Mouse (Mus musculus) neural tube, embryonic 14.5 days (tissue): ENCODE results near the gene Tulp1. TPM values are rescaled to one million over a fixed set of nuclear protein-coding genes. Genes with fewer than 3 reads are reported as not detected.

Experiments
- ATAC-seq: fragments of 200-750 bp; cut with Nextera tagmentation; 2 replicates; pipeline ENCODE4 v1.8.0; 2017; ENCODE audit warnings: low read depth, mild to moderate bottlenecking, moderate TSS enrichment, moderate library complexity
- H3K27ac ChIP-seq: fragments of 300-500 bp; sonication (generic); 2 replicates; pipeline ENCODE4 v1.5.1; 2014; ENCODE audit warnings: low read depth, mild to moderate bottlenecking, control low read depth, low read length, moderate library complexity, mixed read lengths
- H3K27me3 ChIP-seq: fragments of 300-500 bp; sonication (generic); 2 replicates; pipeline ENCODE4 v1.6.1; 2014; ENCODE audit warnings: low read length; ENCODE audit not compliant: control insufficient read depth, insufficient read depth
- H3K36me3 ChIP-seq: fragments of 300-500 bp; sonication (generic); 2 replicates; pipeline ENCODE4 v1.6.1; 2014; ENCODE audit warnings: low read length, mixed read lengths; ENCODE audit not compliant: control insufficient read depth, insufficient read depth
- H3K4me1 ChIP-seq: fragments of 300-500 bp; sonication (generic); 2 replicates; pipeline ENCODE4 v1.6.1; 2014; ENCODE audit warnings: low read length; ENCODE audit not compliant: control insufficient read depth, insufficient read depth
- H3K4me2 ChIP-seq: fragments of 300-500 bp; sonication (generic); 2 replicates; pipeline ENCODE4 v1.6.1; 2014; ENCODE audit warnings: mild to moderate bottlenecking, low read depth, low read length, control low read depth
- H3K4me3 ChIP-seq: fragments of 300-500 bp; sonication (generic); 2 replicates; pipeline ENCODE4 v1.5.1; 2014; ENCODE audit warnings: low read depth, low read length, control low read depth, mixed read lengths
- H3K9ac ChIP-seq: fragments of 300-500 bp; sonication (generic); replicated peaks from 2 replicates; pipeline ENCODE4 v1.6.1; 2014; ENCODE audit warnings: low read depth, mild to moderate bottlenecking, control low read depth, low read length, mixed read lengths
- H3K9me3 ChIP-seq: fragments of 300-500 bp; sonication (generic); 2 replicates; pipeline ENCODE4 v1.6.1; 2016; ENCODE audit warnings: low read length; ENCODE audit not compliant: control insufficient read depth
- WGBS: fragments of 180-500 bp; shearing (Covaris S2); extraction: QIAGEN DNeasy Blood & Tissue Kit; methylation state at CpG from one replicate; pipeline ENCODE4 v1.1.7; 2014; 5-methylcytosine and 5-hydroxymethylcytosine counted together
- polyA plus RNA-seq: library from polyadenylated mRNA; unstranded; fragments of >200 nt; fragmentation: Nextera tagmentation; extraction: Ambion mirVana; gene quantifications from 2 replicates; pipeline ENCODE4 v1.2.1, GENCODE M21; 2014

Gene Tulp1
- polyA plus RNA-seq, 1 experiment from 2014 or later, result 0.66 TPM

DNA sequence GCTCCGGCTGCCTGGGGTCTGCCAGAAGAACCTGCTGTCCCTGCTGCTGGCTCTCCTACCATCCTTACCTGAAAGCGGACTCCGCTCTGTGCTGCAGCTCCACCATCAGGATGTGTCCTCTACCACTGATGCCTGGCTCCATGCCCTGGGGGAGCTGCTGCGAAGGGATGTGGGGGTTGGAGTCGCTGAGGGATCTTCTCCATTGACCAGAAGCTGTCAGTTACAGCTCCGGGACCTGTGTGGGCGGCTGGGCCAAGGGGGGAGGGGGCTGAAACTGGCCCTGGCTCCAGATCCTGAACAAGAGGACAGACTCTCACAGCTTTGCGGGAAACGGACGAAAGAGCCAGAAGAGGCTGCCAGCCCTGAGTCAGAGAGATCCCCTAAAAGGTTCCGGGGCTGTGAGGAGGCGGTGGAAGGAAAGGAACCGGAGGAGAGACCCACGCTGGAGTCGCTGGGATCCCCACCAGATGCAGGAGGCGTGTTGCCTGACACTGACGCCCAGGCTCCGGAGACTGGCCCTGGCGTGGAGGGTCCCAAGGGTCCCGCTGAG is 49.3 kb downstream of the Tulp1 start:
- Histone ChIP-seq H3K4me3 (no peak overlapping the region), H3K4me2 (no peak overlapping the region), H3K36me3 (peaks cover 11% of the 10 kb centered on the region), H3K4me1 (0 out of 2 replicates have a peak, but pooled peaks cover 4% of the 10 kb centered on the region), H3K9ac (no peak overlapping the region), H3K9me3 (no peaks in the 10 kb centered on the region), H3K27me3 (no peaks in the 10 kb centered on the region), H3K27ac (no peak overlapping the region)
- ATAC-seq, result no peak
- WGBS, result 91% methylated on average over 20 of the region's 20 CpGs

DNA sequence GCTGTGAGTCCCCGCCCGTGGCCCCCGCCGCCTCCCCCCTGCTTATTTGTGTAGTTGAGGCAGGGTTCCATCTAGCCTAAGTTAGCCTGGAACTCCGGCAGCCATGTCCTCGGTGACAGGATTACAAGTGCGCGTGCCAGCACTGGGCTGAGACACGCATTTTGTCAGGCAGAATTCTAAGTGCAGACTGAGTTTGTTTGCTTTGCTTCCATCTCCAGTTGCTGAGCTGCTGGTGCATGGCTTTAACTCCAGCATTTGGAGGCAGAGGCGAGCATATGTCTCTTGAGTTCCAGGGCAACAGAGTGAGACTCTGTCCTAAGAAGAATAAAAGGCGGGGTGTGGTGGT is 51.2 kb downstream of the Tulp1 start:
- H3K9me3 ChIP-seq, result no peaks in the 10 kb centered on the region
- H3K27ac ChIP-seq, result peak overlapping the region; percentile 79
- H3K4me2 ChIP-seq, result peak overlapping the region; percentile 64
- peak overlapping the region; percentile 68 for H3K4me3 ChIP-seq
- peak; percentile 28; the same call in 1 of the 2 replicates for ATAC-seq
- WGBS, result 2% methylated on average over 11 of the region's 11 CpGs
- no peaks in the 10 kb centered on the region for H3K27me3 ChIP-seq
- peaks cover 6% of the 10 kb centered on the region for H3K36me3 ChIP-seq
- H3K4me1 ChIP-seq, result 0 out of 2 replicates have a peak, but pooled peaks cover 4% of the 10 kb centered on the region
- peak overlapping the region; percentile 69 for H3K9ac ChIP-seq

DNA sequence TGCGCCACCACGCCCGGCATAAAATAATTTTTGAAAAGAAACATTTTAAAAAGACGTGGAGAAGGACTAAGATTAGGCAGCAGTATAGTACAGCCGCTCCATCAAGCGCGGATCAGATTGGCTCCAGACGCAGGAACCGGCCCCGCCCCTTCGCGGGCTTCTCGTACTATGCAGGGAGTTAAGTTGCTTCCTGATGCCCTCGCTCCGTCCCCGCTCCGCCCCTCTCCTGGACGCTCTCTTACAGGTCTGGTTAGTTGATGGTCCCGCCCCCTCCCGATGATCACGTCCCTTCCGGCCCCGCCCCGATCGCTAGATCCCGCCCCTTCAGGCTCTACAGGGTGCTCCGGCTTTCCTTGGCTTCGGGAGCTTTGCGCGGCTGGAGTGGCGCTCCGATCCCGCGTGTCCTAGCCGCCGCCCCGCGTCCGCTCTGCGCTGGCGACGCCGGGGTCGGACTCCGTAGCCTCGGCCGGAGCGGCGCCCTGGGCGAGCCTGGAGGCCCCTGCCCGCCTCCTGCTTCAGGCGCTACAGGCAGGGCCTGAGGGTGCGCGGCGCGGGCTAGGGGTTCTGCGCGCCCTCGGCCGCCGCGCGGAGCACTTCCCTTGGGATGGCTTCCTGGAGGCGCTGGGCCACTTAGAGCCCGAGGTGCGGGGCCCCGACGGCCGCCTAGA is 51.7 kb downstream of the Tulp1 start, which contains the start of gene Fance:
Gene Fance, plus strand, starts transcription at position 308 of the 668 bp plus-strand sequence.
- no peaks in the 10 kb centered on the region for H3K27me3 ChIP-seq
- H3K4me3 ChIP-seq, result peak within 1 kb of the TSS; percentile 68

DNA sequence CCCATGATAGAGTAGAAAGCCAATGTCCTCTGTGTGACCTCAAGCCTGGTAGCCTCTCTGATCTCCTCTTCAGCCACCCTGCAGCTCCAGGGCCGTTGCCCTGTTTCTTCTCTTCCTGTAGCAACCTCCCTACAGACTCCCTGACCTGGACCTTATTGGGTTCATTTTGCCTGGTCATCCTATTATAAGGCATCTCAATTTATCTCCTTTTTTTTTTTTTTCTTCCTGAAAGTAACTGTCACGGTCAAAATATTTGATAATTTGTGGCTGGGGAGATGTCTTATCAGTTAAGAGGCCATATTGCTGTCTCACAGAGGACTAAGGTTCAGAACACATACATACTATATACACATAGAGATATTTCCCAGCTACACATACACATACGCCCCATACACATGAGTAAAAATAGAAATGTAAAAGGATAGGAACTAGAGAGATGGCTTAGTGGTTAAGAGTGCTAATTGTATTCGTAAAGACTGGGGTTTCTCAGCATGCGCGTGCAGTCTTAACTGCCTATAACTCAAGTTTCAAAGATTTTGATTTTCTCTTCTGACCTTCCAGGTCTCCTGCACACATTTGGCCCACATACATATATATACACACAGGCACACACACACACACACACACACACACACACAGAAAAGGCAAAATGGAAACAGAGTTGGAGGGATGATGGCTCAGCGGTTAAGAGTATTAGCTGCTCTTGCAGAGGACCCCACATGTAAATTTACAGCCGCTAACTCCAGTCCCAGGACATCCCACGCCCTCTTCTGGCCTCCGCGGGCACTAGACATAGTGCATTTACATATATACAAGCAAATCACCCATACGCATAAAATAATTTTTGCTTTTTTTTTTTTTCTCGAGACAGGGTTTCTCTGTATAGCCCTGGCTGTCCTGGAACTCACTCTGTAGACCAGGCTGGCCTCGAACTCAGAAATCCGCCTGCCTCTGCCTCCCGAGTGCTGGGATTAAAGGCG is 52.5 kb downstream of the Tulp1 start:
- H3K9ac ChIP-seq, result no peak overlapping the region
- ATAC-seq, result peak; percentile 7
- H3K36me3 ChIP-seq, result peaks cover 6% of the 10 kb centered on the region
- H3K4me1 ChIP-seq, result 0 out of 2 replicates have a peak, but pooled peaks cover 4% of the 10 kb centered on the region
- H3K9me3 ChIP-seq, result no peaks in the 10 kb centered on the region
- 26% methylated on average over 17 of the region's 17 CpGs for WGBS
- no peaks in the 10 kb centered on the region for H3K27me3 ChIP-seq
- peak overlapping the region; percentile 64 for H3K4me2 ChIP-seq
- 0 out of 2 replicates have a peak overlapping the region, but pooled peaks have one; percentile 34 for H3K27ac ChIP-seq
- peak overlapping the region; percentile 68 for H3K4me3 ChIP-seq

More for the DNA sequence above, 51.7 kb downstream of the Tulp1 start, which contains the start of gene Fance:
- peak within 1 kb of the TSS; percentile 69 for H3K9ac ChIP-seq
- H3K4me2 ChIP-seq, result peak within 1 kb of the TSS; percentile 64
- WGBS, result under 1% methylated on average over 62 of the region's 69 CpGs
- peak; percentile 99 for ATAC-seq
- H3K27ac ChIP-seq, result peak within 1 kb of the TSS; percentile 79
- peaks cover 6% of the 10 kb centered on the region for H3K36me3 ChIP-seq
- no peaks in the 10 kb centered on the region for H3K9me3 ChIP-seq
- 0 out of 2 replicates have a peak, but pooled peaks cover 4% of the 10 kb centered on the region for H3K4me1 ChIP-seq

DNA sequence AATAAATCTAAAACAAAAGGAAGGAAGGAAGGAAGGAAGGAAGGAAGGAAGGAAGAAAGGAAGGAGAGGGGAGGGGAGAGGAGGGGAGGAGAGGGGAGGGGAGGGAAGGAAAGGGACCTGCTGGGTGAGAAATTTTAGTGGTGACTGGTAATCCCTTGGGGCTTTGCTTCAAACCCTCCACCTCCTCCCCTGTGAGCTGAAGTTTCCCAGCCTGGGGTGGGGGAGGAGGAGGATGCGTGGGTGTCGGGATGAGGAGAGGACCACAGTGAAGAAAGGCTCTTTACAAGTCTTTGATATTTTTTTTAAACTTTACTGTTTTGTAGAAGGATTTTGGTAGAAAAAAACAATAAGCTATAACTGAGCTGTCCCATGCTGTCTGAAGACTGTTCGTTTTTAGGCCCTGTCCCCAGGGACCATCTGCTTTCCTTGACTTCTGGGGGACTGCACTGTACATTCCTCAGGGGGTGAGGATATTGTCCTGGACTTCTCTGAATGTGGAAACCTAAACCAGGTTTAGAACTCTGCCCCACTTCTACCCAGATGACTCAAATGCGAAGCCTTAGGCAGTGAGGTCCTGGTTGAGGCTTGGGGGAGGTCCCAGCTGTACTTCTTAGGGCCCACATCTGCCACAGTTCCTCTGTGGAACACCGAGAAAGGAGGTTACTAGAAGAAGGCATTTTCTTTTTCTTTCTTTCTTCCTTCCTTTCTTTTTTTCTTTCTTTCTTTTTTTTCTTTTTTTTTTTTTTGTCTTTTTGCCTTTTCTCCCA is 53.5 kb downstream of the Tulp1 start:
- H3K27me3 ChIP-seq, result no peaks in the 10 kb centered on the region
- no peak overlapping the region for H3K9ac ChIP-seq
- no peak for ATAC-seq
- H3K4me2 ChIP-seq, result no peak overlapping the region
- WGBS, result 81% methylated on average over 5 of the region's 5 CpGs
- no peaks in the 10 kb centered on the region for H3K9me3 ChIP-seq
- H3K4me3 ChIP-seq, result no peak overlapping the region
- no peak overlapping the region for H3K27ac ChIP-seq
- H3K4me1 ChIP-seq, result 0 out of 2 replicates have a peak, but pooled peaks cover 4% of the 10 kb centered on the region
- H3K36me3 ChIP-seq, result no peaks in the 10 kb centered on the region

DNA sequence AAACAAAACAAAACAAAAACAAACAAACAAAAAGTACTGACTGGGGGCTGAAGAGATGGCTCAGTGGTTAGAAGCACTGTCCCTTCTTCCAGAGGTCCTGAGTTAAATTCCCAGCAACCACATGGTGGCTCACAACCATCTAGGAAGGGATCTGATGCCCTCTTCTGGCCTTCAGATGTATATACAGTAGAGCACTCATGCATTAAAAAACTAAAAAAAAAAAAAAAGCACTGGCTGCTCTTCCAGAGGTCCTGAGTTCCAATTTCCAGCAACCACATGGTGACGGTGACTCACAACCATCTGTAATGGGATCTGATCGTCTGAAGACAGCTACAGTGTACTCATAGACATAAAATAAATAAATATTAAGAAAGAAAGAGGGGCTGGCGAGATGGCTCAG is 54.2 kb downstream of the Tulp1 start:
- H3K36me3 ChIP-seq, result no peaks in the 10 kb centered on the region
- 82% methylated on average over 3 of the region's 3 CpGs for WGBS
- H3K9ac ChIP-seq, result no peak overlapping the region
- ATAC-seq, result no peak
- no peak overlapping the region for H3K27ac ChIP-seq
- H3K9me3 ChIP-seq, result no peaks in the 10 kb centered on the region
- H3K27me3 ChIP-seq, result no peaks in the 10 kb centered on the region
- no peak overlapping the region for H3K4me3 ChIP-seq
- H3K4me1 ChIP-seq, result 0 out of 2 replicates have a peak, but pooled peaks cover 4% of the 10 kb centered on the region
- no peak overlapping the region for H3K4me2 ChIP-seq

DNA sequence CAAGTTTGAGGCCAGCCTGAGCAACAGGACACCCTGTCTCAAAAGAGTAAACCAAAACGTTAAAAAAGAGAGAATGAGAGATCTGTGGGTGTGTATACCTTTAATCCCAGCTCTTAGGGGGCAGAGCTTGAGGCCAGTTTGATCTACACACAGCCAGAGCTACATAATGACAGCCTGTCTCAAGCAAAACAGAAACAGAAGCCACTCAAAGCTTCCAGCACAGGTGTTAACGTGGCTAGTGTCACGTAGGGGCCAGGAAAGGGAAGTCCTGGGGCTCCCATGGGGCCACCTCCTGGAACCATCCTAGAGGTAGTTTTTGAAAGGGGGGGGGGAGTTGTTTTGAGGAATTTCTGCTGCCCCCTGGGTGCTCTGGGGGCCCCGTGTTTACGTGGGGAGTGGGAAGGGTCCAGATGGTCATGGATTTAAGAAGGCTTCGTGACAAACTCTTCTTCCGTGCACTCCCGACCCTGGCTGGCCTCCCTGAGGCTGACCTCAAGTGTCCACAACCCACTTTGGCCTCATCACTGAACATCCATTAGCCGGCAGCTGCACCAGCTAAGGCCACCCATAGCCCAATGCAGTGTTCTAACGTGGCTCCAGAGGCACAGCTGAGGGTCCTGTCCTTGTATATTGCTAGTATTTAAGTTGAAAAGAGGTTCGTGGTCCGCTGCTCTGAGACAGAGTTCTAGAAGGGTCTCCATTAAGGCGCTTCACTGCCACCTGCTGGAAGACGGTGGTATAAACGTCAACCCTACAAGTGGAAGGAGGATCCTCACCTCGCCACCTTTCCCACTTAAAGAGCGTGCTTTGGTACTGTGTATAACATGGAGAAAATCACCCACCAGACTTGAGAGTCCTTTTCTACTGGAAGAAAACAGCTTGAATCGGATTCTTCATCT is 56.5 kb downstream of the Tulp1 start:
- Histone ChIP-seq H3K36me3 (no peaks in the 10 kb centered on the region), H3K4me3 (no peak overlapping the region), H3K4me1 (no peaks in the 10 kb centered on the region), H3K9ac (no peak overlapping the region), H3K4me2 (no peak overlapping the region; the same call in 1 of the 2 replicates), H3K27me3 (no peaks in the 10 kb centered on the region), H3K9me3 (no peaks in the 10 kb centered on the region), H3K27ac (no peak overlapping the region)
- 20% methylated on average over 18 of the region's 18 CpGs for WGBS
- ATAC-seq, result no peak
